Mouse (Mus musculus): ENCODE results near the gene Thra.

Thra gene

DNA sequence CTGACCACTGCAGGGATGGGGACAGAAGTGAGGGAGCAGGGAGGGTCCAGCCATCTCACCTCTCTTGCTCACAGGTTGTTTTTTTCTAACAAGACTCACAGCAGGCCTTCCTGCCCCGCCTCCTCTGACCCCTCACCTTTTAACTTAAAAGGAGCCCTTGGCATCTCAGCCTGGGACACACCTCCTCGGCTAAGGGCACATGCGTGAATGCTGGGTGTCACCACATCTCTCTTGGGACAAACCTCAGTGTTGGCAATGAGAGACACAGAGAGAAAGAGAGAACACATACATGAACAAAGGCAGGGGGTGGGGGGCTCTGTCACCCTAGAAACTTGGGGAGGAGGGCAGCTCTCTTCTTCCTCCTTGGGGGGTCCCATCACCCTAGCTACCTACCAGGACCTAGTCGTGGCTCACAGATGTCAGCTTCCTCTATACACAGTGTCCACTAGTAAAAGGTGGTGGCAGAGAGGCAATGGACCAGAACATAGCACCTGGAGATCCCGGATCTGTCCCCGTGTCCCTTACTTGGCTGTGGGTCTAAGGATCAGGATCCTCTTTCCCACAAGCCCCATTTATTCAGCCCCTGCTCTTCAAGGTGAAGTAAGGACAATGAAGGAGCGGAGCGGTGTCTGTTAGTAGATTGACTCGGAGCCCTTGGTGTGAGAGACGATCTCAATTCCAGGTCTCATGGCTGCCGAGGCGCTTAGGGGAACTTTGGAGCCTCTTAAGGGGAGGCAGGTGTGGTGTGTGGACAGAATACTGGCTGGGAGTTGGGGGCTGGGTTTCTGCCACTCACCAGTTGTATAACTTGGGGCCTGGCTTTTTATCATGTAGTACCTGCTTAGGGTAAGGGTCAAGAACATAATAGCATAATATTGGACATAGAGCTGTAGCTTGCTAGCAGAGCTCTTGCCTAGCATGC is 5.8 kb downstream of the Thra start:
- DNase-seq: peak; percentile 94

DNA sequence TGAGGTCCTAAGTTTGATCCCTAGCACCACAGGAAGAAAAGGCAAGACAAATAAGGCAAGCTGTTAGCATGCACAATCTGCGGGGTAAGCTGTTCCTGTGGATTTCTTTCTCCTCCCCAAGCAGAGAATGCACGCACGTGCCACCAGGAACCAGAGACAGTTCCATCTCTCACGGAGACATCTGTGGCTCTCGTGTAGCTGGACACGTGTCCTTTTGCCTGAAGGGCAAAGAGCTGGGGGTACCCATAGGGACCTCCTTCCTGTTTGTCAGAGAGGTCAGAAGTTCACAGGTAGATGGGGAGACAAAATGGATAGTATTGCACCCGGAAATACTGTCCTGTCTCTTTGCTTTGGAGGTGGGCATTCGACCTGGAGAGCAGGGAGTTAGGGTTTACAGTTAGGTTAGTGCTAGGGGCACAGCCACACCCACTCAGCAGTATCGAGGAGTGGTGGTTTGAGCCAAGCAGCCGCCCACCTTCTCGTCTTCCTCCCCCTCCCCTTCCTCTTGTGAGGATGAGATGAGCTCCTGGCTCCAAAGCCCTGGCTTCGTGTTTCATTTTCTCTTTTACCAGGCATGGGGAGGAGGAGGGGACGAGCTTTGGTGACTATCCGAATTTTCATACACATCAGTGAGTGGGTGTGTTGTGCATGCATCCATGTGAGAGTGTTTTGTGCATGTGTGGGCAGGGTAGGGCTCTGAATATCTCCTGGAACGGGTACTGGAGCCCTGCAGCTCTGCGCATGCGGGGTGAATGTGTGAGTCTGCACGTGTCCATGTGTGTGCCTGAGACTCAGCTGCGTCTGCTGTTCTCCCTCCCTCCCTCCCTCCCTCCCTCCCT is 6.6 kb downstream of the Thra start:
- DNase-seq: peak; percentile 99

DNA sequence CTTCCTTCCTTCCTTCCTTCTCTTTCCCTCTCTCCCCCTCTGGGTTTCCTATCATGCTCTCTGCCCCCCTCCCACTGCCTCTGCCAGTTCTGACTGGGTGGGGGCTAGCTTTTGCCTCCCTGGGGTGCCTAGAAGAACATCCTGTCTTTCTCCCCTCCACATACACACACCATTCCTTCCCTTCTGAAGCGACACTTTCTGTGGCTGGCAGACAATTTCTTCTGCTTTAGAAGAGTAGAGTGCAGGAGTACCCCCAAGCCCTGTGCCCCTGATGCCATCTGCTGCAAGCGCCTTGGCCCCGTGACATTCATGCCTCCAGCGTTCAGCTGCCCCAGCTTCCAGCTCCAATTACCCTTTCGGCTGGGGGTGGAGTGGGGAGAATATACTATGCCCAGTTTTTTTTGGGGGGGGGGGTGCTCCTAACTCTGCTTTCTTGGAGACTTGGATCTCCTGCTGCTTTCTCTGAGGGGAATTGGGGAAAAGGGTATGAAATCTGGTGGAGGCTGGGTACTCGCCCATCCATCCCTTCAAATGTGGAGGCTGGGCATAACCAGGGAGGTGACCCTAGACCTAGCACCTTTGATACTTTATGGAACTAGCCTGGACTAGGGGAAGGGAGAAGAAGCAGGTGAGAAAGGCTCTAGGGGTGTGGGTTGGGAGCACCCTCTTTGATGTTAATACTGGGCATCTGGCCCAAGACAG is 7.5 kb downstream of the Thra start:
- DNase-seq: peak; percentile 98

DNA sequence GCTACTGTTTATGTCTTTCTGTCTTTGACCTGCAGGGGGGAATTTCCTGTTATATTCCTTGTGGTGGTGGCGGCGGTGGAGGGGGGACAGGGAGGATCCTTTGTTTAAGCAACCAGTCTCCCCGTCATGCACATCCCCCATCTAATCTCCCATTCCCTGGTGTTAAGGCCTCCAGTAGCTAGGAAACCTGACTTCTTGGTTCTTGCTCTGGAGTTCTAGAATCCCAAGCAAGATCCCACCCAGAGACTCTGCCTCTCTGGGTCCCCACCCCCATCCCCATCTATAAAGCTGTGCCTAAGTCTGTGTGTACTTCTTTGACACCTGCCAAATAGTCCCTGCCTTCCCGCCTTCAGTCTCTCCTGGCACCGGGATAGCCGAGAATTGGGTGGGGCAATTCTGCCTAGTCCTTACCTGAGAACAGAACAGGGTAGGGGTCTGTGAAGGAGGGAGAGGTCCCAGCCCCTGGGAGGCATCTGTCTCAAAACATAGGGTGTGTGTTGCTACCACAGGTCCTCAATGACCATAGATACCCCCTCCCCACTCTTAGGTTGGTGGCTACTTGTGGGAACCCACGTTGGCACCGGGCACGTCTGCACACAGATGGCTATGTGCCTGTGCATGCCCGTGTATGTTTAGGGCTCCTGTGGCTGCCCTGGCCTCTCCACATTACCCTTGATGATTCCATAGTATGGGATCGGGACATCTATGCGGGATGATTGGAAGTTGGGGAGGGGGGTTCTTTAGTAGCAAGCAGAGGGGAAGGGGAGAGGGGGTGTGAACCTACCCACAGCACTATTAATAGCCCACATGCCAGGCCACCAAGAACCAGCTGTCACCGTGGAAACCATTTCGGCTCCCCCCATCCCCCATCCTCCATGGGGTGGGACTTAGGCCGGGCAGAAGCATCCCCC is 8.3 kb downstream of the Thra start:
- peak; percentile 96 for DNase-seq

DNA sequence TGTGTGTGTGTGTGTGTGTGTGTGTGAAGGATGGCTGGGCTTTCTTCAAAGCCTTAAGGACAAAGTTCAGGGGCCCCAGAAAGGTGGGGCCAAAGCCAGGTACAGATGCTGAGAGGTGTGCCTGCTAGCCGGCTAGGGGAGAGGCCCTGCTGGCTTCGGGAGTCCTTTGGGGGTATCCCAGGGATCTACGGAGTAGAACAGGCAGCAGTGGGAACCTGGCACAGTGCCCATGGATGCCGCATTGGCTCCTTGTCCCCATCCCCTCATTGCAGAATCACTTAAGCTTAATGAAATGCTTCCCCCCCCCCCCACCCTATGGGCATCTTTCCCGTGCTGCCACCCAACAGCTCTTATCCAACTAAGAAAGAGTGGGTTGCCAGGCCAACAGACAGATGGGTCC is 9.3 kb downstream of the Thra start:
- DNase-seq: peak; percentile 94

DNA sequence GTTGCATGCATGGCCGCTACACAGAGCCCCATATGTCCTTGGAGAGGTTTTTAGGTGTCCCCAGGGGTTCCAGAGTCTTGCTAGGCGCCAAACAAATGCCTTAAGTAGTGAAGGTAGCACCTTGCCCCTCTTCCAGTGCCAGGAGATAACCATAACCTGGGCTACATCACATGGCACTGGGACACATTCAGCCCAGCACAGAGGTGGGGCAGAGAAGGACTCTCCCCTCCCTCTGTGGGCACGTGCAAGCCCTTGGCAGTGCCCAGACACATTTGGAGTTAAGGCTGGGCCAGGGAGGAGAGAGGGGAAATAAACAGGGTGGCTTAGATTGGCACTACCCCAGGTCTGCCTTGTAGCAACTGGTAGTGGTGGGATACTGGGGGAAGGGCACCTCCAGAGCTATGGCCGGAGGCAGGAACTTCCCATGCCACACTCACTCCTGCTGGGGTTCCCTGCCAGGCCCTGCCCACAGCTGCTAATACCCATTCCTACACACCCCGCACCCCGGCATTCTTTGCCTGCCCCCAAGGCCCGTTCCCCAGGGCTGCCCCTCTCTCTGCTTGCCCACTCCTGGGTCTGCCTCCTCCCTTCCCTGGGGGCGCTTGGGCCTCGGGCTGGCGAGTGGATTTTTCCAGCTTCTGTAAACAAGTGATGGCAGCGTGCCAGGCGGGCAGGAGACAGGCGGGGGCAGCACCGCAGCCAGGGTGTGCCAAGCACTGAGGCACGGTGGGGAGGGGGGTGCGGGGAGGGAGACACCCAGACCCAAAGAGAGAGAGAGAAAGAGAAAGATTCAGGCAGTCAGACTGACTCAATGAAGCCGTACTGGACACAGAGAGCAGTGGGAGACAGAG is 10.1 kb downstream of the Thra start:
- peak; percentile 98 for DNase-seq

DNA sequence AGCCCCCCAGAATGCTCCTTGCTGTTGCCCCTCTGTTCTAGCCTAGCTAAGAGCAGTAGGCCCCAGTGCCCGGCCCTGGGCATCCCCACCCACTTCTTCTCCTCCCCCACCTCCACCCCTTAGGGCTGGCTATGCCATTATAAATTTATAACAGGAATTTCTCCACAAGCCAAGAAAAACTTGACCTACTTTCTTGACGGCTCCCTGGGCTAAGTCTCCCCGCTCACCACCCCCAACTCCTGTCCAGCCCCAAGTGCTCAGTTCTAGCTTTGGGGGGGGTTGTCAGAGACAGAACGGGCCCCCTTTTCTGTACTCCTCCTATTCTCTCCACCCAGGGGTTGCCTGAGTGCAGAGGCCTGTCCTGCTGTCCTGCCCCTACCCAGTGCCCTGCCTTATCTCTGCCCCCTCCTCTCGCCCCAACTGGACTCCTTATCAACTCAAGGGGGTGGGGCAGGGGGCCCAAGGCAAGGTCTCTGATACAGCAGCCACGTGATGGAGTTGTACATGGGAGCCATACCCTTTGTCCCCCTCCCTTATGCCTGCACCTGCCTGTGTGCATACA is 10.9 kb downstream of the Thra start:
- DNase-seq: peak; percentile 96

DNA sequence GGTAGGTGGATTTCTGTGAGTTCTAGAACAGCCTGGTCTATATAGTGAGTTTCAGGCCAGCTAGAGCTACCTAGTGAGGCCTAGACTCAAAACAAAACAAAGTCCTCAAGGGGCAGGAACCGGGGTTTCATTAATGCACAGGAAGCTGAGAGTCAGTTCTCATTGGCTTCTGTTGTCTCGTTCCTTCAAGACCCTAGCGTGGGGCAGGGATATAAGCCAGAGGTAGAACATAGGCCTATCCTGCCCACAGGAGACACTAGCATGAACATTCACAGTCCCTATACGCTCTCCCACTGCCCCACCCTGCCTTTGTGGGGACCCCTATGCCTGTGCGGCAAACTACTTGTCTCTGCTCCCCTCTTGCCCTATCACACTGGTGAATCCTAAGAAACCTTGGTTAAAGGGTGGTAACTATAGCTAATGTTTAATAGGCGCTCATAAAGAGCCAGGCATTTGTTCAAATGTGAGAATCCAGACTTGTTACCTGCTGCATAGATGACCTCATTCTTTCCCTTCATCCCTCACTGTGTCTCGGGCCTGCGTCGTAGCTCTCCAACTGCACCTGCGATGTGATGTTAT is 12.2 kb downstream of the Thra start:
- peak; percentile 82 for DNase-seq

DNA sequence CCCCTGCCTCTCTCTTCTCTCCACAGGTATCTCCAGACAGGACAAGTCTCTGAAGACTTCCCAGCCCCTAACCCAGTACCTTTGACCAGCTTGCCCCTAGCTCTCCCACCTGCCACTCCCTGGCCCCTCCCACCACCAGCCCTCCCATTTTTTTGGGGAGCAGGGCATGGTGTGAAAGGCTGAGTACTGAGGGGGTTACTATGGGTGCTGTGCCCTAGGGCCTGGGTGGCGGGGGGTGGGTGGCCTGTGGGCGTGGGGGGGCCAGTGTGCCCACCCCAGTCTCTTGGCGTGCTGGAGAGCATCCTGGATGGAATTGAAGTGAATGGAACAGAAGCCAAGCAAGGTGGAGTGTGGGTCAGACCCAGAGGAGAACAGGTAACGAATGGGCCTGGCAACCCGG is 12.8 kb downstream of the Thra start:
- DNase-seq: peak; percentile 92

DNA sequence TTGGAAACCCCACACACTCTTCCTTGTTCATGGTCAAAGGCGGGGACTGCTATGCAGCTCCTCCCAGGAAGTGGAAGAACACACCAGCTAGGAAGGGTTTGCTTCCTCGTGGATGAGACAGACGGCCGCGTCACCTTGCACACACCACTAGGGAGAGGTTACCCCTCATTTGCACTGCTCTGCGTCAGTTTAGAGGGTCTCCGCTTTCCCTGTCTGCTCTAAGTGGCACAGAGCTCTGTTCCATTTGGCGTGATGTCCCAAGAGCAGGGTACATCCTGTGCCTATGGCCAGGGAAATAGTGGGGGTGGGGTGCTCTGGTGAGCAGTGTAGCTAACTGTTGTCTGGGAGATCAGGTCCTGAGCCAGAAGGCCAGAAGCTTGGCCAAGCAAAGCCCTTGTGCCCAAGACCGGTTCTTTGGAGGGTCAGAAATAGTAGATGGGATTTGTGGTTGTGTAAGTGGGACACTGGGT is 13.7 kb downstream of the Thra start:
- DNase-seq: peak; percentile 95

DNA sequence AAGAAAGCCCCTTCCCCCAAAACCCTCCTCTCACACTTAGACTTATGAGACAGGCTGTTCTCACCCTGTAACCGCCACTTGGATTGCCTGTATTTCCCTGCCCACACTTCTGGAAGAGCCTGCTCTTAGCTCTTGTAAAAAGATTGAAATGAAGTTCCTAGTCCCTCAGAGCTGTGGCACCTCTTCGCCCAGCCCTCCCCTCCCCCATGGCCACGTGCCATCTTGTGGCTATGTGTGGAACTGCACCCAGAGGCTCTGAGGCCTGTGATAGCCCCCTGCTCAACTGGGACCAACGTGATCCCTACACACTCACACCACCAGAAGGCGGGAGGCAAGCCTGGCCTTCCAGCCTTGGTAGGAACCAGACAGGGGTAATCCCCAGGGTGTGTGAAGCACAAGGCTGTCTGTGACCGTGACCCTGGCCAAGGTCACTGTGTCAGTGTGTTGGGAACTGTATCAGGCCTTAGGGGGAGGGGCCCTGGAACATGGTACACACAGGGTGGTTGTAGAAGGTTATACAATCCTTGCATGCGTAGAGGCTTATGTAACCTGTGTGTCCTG is 14.3 kb downstream of the Thra start:
- peak; percentile 97 for DNase-seq

DNA sequence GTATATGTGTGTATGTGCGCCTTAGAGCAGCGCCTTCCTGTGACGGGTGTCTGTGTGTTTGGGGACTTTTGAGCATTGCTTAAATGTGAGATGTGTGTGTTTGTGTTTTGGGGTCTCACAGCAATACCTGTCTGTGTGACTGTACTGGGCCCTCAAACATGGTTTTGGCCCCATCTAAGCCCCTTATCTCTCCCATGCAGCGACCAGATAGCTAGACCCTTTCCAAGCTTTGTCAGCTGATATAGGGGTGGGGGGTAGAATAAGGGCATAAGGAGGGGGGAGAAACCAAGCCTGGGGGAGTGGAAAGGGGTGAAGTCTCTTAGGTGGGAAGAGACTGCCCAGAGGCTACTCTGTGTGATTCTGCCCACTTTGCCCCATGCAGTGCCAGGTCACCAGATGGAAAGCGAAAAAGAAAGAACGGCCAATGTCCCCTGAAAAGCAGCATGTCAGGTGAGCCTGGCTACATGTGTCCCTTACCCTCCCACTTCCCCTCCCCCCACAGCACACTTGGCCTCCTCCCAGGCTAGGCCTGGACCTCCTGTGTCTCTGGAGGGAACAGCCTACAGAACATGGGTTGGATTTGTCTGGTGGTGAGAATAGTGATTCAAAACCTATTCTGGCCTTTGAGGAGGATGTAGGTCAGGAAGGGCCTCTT is 15.4 kb downstream of the Thra start:
- DNase-seq: peak; percentile 91

DNA sequence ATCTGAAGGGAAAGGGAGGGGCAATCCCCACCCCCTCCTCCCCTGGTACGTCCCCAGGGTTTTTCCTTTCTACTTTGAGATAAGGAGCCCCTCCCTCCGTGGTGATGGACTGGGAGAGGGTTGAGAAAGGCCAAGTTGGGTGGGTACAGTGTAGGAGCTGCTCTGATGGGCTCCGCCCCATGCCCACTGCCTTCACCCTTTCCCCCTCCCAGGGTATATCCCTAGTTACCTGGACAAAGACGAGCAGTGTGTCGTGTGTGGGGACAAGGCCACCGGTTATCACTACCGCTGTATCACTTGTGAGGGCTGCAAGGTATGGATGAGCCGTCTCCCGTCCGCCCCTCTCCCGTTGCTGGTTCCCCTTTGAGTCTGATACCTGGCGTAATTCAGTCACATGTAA is 16.3 kb downstream of the Thra start:
- peak; percentile 92 for DNase-seq

DNA sequence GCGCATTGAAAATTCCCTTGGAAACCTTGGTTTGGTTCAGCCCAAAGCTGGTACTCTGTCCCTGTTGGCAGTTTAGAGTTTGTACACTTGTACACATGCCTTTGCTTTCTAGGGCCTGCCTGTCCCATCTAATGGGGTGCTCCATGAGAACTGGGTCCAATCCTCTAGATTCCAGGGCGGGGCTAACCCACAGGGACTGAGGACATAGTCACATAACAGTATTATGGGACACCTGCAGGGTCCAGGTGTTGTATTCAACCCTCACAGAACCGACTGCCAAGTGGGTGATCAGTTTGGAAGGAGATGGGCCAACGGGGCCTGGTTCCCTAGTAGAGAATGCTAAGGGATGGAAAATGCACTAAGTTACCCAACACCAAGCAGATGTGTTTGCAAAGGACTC is 21.5 kb downstream of the Thra start:
- DNase-seq: peak; percentile 92

DNA sequence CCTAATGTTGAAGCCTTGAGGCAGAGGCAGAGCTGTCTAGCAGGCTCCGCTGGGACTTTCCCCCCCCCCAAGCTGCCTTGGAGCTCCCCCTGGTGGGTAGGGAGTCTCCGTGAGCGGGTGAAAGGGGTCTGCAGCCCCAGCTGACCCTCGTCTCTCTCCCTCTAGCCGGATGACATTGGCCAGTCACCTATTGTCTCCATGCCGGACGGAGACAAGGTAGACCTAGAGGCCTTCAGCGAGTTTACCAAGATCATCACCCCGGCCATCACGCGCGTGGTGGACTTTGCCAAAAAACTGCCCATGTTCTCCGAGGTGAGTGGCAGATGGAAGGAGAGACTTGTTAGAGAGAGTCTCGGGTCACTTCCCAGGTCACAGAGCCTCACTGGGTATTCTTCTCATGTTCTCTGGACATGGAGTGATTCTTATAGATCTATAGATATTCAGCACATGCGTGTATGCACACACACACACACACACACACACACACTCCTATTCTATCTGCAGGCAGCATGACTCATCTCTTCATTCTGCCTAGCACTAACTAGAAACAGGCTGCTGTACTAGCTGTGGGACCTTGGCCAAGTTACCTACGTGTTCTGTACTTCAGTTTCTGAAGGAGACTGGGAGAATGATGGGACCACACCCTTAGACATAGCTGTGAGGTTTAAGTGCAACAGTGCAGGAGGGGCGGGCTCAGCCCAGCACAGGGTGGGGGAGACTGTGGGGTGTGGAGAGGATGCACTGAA is 22.5 kb downstream of the Thra start:
- DNase-seq: peak; percentile 93

DNA sequence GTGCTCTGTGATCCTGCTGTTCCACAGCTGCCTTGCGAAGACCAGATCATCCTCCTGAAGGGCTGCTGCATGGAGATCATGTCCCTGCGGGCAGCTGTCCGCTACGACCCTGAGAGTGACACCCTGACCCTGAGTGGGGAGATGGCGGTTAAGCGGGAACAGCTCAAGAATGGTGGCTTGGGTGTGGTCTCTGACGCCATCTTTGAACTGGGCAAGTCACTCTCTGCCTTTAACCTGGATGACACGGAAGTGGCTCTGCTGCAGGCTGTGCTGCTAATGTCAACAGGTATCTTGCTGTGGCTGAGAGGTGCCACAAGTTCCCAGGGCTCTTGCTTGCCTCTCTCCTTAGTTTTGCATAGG is 23.0 kb downstream of the Thra start:
- DNase-seq: peak; percentile 92

DNA sequence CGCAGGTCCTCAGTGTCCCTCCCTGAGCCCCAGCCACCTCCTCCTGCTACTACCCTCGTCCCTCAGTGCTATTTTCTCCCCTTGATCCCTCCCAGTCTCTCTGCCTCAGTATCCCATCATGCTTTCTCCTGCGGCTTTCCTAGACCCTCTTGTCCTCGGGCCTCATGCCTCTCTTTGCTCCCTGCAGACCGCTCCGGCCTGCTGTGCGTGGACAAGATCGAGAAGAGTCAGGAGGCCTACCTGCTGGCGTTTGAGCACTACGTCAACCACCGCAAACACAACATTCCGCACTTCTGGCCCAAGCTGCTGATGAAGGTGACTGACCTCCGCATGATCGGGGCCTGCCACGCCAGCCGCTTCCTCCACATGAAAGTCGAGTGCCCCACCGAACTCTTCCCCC is 23.7 kb downstream of the Thra start:
- DNase-seq: peak; percentile 95

DNA sequence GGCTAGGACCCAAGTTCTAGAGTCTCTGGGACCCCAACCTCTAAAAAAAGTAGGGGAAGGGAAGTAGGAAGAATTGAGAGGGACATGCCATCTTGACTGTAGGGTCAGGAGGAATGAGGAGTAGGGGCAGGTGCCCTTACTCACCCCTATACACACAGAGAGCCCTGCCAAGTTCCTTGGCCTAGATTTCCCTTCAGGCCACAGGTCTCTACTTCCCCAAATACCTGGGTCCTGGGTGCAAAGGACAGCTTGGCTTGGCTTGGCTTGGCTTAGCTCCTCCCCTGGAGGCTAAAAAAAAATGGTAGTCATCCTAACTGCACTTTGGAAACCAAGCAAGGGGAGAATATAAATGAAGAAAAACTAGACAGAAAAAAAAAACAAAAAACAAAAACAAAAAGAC is 24.3 kb downstream of the Thra start:
- no peak for DNase-seq

Data from heart, adult 11 months (tissue).